ENCODE assay signal across 22 mouse cellular contexts in the genomic region with DNA sequence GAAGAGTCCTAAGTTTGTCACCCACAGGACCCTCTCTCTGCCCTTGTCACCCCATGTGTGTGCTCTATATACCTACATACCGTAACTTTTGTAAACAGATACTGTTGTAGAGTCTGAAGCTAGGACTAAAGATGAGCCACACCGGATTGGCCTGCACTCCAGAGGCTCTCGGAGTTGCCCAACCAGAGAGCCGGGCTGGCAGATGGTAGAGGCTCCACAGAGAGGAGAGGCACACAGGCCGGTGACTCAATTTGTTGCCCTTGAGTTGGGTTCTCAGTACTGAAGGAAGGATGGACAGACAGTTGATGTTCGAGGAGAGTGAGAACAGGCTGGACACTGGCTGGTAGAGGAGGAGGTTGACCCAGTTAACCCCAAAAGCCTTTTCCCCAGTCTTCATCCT. TPM values are rescaled to one million over a fixed set of nuclear protein-coding genes. Genes with fewer than 3 reads are reported as not detected.
DNase-seq lines count a peak whose midpoint lies in the region; ATAC-seq lines count a peak whose summit lies in the region.
"Had no signal": no experiment of that assay in that cellular context is flagged by ENCODE, and none has a peak within 500 bp of the region (broad histone marks: within the 10 kb centered on the region; RNA-seq: fewer than 3 reads in every experiment).

No protein-coding gene starts in this region.

- WGBS in heart, embryonic 13.5 days, result 85% methylated on average over 6 of the region's 6 CpGs
- 98% methylated on average over 6 of the region's 6 CpGs for WGBS in forebrain, embryonic 13.5 days

- 0 out of 2 replicates have a peak overlapping the region, but pooled peaks have one; percentile 45 for H3K27ac ChIP-seq in heart, embryonic 13.5 days (replicated peaks)
- H3K27ac ChIP-seq in forebrain, embryonic 13.5 days, result no peak overlapping the region
- H3K27ac ChIP-seq: embryonic facial prominence, embryonic 12.5 days; forebrain, embryonic 12.5 days; hindbrain, embryonic 12.5 days had no signal

- peak; percentile 75 to 85 for DNase-seq in adrenal gland, adult (ENCODE audit: inconsistent age in 2 of 2, low spot score in 1 of 2)
- no peak for DNase-seq in adrenal gland, adult 18-20 months (ENCODE audit: low spot score in 2 of 2)
- no peak for DNase-seq in heart, adult 18-20 months
- DNase-seq in adrenal gland, adult 8-10 months, result peak; percentile 70
- DNase-seq in adrenal gland, postnatal 36 days, result peak; percentile 72 to 82
- no peak for DNase-seq in frontal cortex, postnatal 10 days (ENCODE audit: low spot score in 2 of 2)
- DNase-seq: B cell, adult 2 months; cerebellum, adult 11-12 months; cerebellum, adult 9-10 months; cerebellum, postnatal 25 days; forebrain, postnatal 0 days; heart, postnatal 4 days had no signal

- no peak overlapping the region for H3K4me3 ChIP-seq in heart, embryonic 13.5 days
- no peak overlapping the region for H3K4me3 ChIP-seq in forebrain, embryonic 13.5 days
- H3K4me3 ChIP-seq: embryonic facial prominence, embryonic 12.5 days; forebrain, embryonic 12.5 days; heart, embryonic 12.5 days; hindbrain, embryonic 12.5 days had no signal

- H3K4me1 ChIP-seq in heart, embryonic 13.5 days, result peaks cover 91% of the 10 kb centered on the region
- peaks cover 28% of the 10 kb centered on the region for H3K4me1 ChIP-seq in forebrain, embryonic 13.5 days

- ATAC-seq in heart, embryonic 13.5 days (ENCODE audit: extremely low read depth, insufficient number of reproducible peaks, low FRiP score, low TSS enrichment), result no peak
- ATAC-seq in forebrain, embryonic 13.5 days, result no peak
- ATAC-seq: CD4-positive, CD25-positive, alpha-beta regulatory T cell, adult 4 months; forebrain, postnatal 0 days; hindbrain, embryonic 16.5 days; inflammation-experienced regulatory T-cells, adult 6 months had no signal

- peaks cover 28% of the 10 kb centered on the region for H3K36me3 ChIP-seq in heart, embryonic 13.5 days
- H3K36me3 ChIP-seq in forebrain, embryonic 13.5 days (ENCODE audit: poor library complexity, severe bottlenecking), result peaks cover 40% of the 10 kb centered on the region
- H3K36me3 ChIP-seq: G1E had no signal

- H3K9ac ChIP-seq in heart, embryonic 13.5 days, result no peak overlapping the region
- H3K9ac ChIP-seq in forebrain, embryonic 13.5 days, result no peak overlapping the region
- H3K9ac ChIP-seq: embryonic facial prominence, embryonic 12.5 days; forebrain, embryonic 12.5 days; forebrain, postnatal 0 days; heart, embryonic 12.5 days; hindbrain, embryonic 12.5 days had no signal

- H3K4me2 ChIP-seq in heart, embryonic 13.5 days, result no peak overlapping the region
- H3K4me2 ChIP-seq in forebrain, embryonic 13.5 days, result no peak overlapping the region
- H3K4me2 ChIP-seq: embryonic facial prominence, embryonic 12.5 days; forebrain, embryonic 12.5 days; heart, embryonic 12.5 days; hindbrain, embryonic 12.5 days had no signal

- no peaks in the 10 kb centered on the region for H3K9me3 ChIP-seq in heart, embryonic 13.5 days
- H3K9me3 ChIP-seq in forebrain, embryonic 13.5 days (replicated peaks), result peaks cover 6% of the 10 kb centered on the region; the same call in 1 of the 2 replicates
- H3K9me3 ChIP-seq: embryonic facial prominence, embryonic 12.5 days; G1E; hindbrain, embryonic 12.5 days had no signal

- no peaks in the 10 kb centered on the region for H3K27me3 ChIP-seq in heart, embryonic 13.5 days (replicated peaks)
- no peaks in the 10 kb centered on the region for H3K27me3 ChIP-seq in forebrain, embryonic 13.5 days
- H3K27me3 ChIP-seq: embryonic facial prominence, embryonic 12.5 days; forebrain, embryonic 12.5 days; heart, embryonic 12.5 days; hindbrain, embryonic 12.5 days had no signal

RNA-seq across cellular contexts. Expression of gene Cnn3, which starts 18.1 kb away (rescaled TPM):
- total RNA-seq in adrenal gland, adult 18-20 months (2021), result 100 to 1,000 TPM; 349 to 353 TPM
- 400 and 416 TPM in 2 replicates for polyA plus RNA-seq in heart, embryonic 13.5 days (2015; fragmentation: Nextera tagmentation; extraction: Ambion mirVana)
- total RNA-seq in heart, adult 18-20 months (2021), result 10 to 100 TPM; 37.4 to 41.5 TPM
- 100 to 1,000 TPM; 268 to 287 (median 284) TPM for total RNA-seq in adrenal gland, adult 8-10 months (2022)
- 100 to 1,000 TPM; 284 to 529 TPM for total RNA-seq in adrenal gland, postnatal 36 days (2021)
- 770 and 773 TPM in 2 replicates for polyA plus RNA-seq in forebrain, embryonic 13.5 days (2015; fragmentation: Nextera tagmentation; extraction: Ambion mirVana)
- polyA plus RNA-seq: G1E had no signal

Comparison
In these comparisons a context has a peak if more than half of its experiments do, and no peak if none do; other contexts are left out.
1. DNase-seq: peak in adrenal gland, adult (2 of 2), adrenal gland, adult 8-10 months (single experiment) and adrenal gland, postnatal 36 days (2 of 2); none in adrenal gland, adult 18-20 months (0 of 2), heart, adult 18-20 months (0 of 2) and frontal cortex, postnatal 10 days (0 of 2).
2. RNA of gene Cnn3, which starts 18.1 kb away (total RNA-seq): 284 to 529 TPM in adrenal gland, postnatal 36 days, 349 to 353 TPM in adrenal gland, adult 18-20 months and 268 to 287 TPM in adrenal gland, adult 8-10 months; 37.4 to 41.5 TPM in heart, adult 18-20 months; every median in the first group is over 4 times any median in the second.